Mouse (Mus musculus) midbrain, embryonic 13.5 days (tissue): ENCODE results near the gene Gm20509. TPM values are rescaled to one million over a fixed set of nuclear protein-coding genes. Genes with fewer than 3 reads are reported as not detected.
"Not testable (repeated sequence)": the region's sequence is repeated elsewhere in the genome, so short reads cannot be mapped to it uniquely, and the experiment has no call there.

Experiments
- ATAC-seq: fragments of 200-750 bp; cut with Nextera tagmentation; 2 replicates; pipeline ENCODE4 v1.8.0; 2017; ENCODE audit warnings: mild to moderate bottlenecking, moderate TSS enrichment, moderate library complexity
- H3K27ac ChIP-seq: fragments of 300-500 bp; sonication (generic); 2 replicates; pipeline ENCODE4 v1.5.1; 2015; ENCODE audit warnings: inconsistent platforms, mild to moderate bottlenecking, moderate library complexity
- H3K27me3 ChIP-seq: fragments of 300-500 bp; sonication (generic); 2 replicates; pipeline ENCODE4 v1.6.1; 2015; ENCODE audit warnings: mild to moderate bottlenecking, inconsistent platforms
- H3K36me3 ChIP-seq: fragments of 300-500 bp; sonication (generic); 2 replicates; pipeline ENCODE4 v1.6.1; 2015; ENCODE audit warnings: mild to moderate bottlenecking, inconsistent platforms
- H3K4me1 ChIP-seq: fragments of 300-500 bp; sonication (generic); replicated peaks from 2 replicates; pipeline ENCODE4 v1.6.1; 2015; ENCODE audit warnings: inconsistent platforms
- H3K4me2 ChIP-seq: fragments of 300-500 bp; sonication (generic); replicated peaks from 2 replicates; pipeline ENCODE4 v1.6.1; 2015; ENCODE audit warnings: moderate library complexity, mild to moderate bottlenecking, inconsistent platforms
- H3K4me3 ChIP-seq: fragments of 300-500 bp; sonication (generic); replicated peaks from 2 replicates; pipeline ENCODE4 v1.5.1; 2015; ENCODE audit warnings: mild to moderate bottlenecking, inconsistent platforms
- H3K9ac ChIP-seq: fragments of 300-500 bp; sonication (generic); replicated peaks from 2 replicates; pipeline ENCODE4 v1.6.1; 2015; ENCODE audit warnings: mild to moderate bottlenecking, inconsistent platforms
- H3K9me3 ChIP-seq: fragments of 300-500 bp; sonication (generic); 2 replicates; pipeline ENCODE4 v1.6.1; 2016; ENCODE audit warnings: mild to moderate bottlenecking, inconsistent platforms
- WGBS: fragments of 180-500 bp; shearing (Covaris S2); methylation state at CpG from one replicate; pipeline ENCODE4 v1.1.7; 2015; 5-methylcytosine and 5-hydroxymethylcytosine counted together
- polyA plus RNA-seq: library from polyadenylated mRNA; unstranded; fragments of >200 nt; fragmentation: Nextera tagmentation; extraction: Ambion mirVana; gene quantifications from 2 replicates; pipeline ENCODE4 v1.2.1, GENCODE M21; 2015

Gene Gm20509
- not detected in 2 replicates for polyA plus RNA-seq

DNA sequence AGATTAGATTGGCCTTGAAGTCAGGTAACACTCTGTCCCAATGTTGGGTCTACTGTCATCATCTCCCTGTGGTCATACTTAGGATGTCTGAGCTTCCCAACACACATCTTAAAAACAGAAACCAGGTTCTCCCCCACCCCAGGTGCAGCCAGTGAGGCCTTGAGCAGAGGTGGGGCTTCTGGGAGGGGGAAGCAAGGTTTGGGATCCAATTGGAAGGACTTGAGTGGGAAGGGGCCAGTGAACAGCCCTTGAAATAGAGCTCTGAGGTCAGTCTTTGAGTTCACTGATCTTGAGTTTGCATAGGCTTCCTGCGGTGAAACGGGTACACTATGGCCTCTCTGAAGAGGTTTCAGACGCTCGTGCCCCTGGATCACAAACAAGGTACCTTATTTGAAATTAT lies at the start of gene Gm20509:
TSS of gene Gm20509 (plus strand) at position 290 of the 400 bp plus-strand sequence.
- peak within 1 kb of the TSS; percentile 84 for H3K4me2 ChIP-seq
- peak within 1 kb of the TSS; percentile 65 for H3K9ac ChIP-seq
- peaks cover 53% of the 10 kb centered on the region for H3K27me3 ChIP-seq
- H3K9me3 ChIP-seq, result no peaks in the 10 kb centered on the region
- ATAC-seq, result no peak
- WGBS, result 93% methylated on average over 4 of the region's 4 CpGs
- H3K27ac ChIP-seq, result no peak within 1 kb of the TSS
- H3K4me3 ChIP-seq, result peak within 1 kb of the TSS; percentile 48
- no peaks in the 10 kb centered on the region for H3K36me3 ChIP-seq
- peaks cover 10% of the 10 kb centered on the region for H3K4me1 ChIP-seq

DNA sequence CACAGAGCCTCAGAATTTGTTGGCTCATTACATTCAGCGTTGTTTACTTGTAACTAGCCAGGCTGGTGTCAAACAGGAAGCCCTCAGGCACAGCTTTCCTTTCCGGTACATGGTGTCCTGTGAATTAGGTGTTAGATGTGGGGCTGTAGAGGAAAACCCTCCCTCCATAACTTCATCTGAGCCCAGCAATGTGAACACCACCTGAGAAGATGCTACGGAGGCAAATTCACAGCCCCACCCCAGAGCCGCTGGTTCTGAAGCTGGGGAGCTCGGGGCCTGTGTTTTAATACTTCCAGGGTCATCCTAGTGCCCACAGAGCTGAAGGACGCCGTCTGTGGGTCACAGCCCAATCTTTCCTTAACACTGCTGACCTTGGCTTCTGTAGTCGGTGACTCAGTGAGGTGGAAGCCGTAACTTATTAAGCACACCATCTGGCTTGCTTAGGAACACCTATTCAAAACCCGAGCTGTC lies 46.8 kb upstream of the Gm20509 start:
- Histone ChIP-seq H3K9me3 (no peaks in the 10 kb centered on the region), H3K27me3 (no peaks in the 10 kb centered on the region), H3K27ac (no peak overlapping the region), H3K36me3 (no peaks in the 10 kb centered on the region), H3K4me2 (no peak overlapping the region), H3K9ac (no peak overlapping the region), H3K4me1 (peaks cover 5% of the 10 kb centered on the region), H3K4me3 (no peak overlapping the region)
- ATAC-seq, result no peak
- WGBS, result 70% methylated on average over 10 of the region's 10 CpGs

DNA sequence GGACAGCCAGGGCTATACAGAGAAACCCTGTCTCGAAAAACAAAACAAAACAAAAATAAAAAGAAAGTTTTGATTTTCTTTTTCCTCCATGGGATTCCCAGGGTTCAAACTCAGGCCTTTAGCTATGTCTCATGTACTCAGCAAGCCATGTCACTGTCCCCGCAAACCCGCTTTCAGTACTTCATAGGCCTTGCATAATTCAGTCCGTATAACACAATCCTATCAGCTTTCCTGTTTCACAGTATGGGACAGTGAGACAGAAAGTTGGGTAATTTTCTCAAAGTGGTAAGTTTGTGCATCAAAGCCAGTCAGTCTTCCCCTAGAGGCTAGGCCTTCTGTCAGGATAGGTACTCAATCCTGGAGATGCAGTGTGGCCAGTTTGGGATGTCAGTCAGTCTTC lies 43.0 kb upstream of the Gm20509 start:
- WGBS, result 87% methylated on average over 4 of the region's 4 CpGs

DNA sequence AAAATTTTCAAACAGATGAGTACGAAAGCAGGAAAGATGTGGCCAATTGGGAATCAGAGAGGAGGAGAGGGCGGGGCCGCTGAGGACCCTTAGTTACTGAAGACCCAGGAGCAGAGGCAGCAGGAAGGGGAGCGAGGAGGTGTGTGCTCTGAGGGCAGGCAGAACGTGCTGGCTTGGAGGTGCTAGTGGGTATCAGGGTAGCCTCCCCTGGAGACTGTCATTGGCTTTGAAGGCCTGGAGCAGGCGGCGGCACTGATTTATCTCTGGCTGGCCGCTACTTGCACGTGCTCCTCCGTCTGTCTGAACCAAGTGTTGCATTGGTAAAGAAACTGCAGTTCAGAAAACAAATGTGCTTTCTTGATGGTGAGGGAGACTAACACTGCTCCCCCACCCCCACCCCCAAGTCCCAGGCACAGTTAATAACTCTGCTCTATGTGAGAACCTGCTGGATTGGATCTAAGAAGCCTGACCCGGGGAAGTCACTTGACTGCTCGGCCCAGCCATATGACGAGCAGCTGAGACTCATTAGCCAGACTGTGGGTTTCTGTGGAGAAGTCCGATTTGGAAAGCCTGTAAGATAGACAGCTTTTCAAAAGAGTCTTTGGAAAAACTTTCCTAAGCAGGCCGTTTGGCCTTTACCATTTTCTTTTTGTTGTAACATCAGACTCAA lies 38.5 kb upstream of the Gm20509 start:
- peaks cover 19% of the 10 kb centered on the region for H3K4me1 ChIP-seq
- no peak overlapping the region for H3K4me3 ChIP-seq
- H3K9me3 ChIP-seq, result no peaks in the 10 kb centered on the region
- no peaks in the 10 kb centered on the region for H3K36me3 ChIP-seq
- no peak for ATAC-seq
- H3K27me3 ChIP-seq, result no peaks in the 10 kb centered on the region
- H3K9ac ChIP-seq, result no peak overlapping the region
- H3K27ac ChIP-seq, result no peak overlapping the region
- 37% methylated on average over 15 of the region's 15 CpGs for WGBS
- peak overlapping the region; percentile 37 for H3K4me2 ChIP-seq

More for the DNA sequence above, 43.0 kb upstream of the Gm20509 start:
- H3K27me3 ChIP-seq, result no peaks in the 10 kb centered on the region
- peaks cover 8% of the 10 kb centered on the region for H3K4me1 ChIP-seq
- no peak overlapping the region for H3K4me2 ChIP-seq
- no peak overlapping the region for H3K4me3 ChIP-seq
- ATAC-seq, result no peak
- H3K9me3 ChIP-seq, result no peaks in the 10 kb centered on the region
- no peak overlapping the region for H3K9ac ChIP-seq
- no peaks in the 10 kb centered on the region for H3K36me3 ChIP-seq
- no peak overlapping the region for H3K27ac ChIP-seq

DNA sequence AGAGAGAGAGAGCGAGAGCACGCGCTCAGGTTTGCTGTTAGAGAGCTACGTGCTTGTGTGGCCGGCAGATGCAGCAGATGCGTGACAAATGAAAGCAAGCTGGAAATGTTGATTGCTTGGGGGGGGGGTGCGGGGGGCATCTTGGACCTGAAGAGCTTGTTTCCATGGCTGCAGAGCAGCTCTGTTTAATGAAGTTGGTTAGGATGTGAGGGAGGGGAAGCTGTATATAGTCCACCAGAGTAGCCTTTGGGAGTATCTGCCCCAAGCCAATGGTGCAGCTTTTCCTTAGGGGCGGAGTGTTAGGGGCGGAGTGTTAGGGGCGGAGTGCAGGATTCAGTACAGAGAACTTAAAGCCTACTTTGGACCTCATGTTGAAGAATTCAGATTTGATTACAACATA lies 35.2 kb upstream of the Gm20509 start:
- 0 out of 2 replicates have a peak overlapping the region, but pooled peaks have one; percentile 19 for H3K27ac ChIP-seq

DNA sequence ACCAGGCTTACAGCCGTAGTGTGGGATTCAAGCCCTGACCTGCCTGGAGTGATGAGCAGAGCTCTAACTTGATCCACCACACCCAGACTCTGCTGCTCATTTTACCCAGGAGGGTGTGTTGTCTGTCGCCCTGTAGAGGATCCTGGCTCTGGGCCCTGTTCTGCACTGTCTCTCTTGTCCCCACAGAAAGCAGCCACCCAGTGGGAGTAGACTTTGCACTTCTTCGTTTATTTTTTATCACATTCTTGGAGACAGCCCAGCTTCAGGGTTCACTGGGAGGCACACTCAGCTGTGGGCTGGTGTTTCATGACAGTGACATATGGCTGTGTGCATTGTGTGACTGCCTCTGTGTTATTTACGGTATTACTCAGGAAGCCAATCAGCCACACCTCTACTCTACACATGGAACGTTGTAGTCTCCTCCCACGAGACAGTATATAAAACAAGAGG lies 34.0 kb upstream of the Gm20509 start:
- Histone ChIP-seq H3K4me1 (peaks cover 19% of the 10 kb centered on the region), H3K36me3 (no peaks in the 10 kb centered on the region), H3K27ac (no peak overlapping the region), H3K4me2 (no peak overlapping the region), H3K9ac (no peak overlapping the region), H3K27me3 (no peaks in the 10 kb centered on the region), H3K9me3 (no peaks in the 10 kb centered on the region), H3K4me3 (no peak overlapping the region)
- no peak for ATAC-seq
- WGBS, result 78% methylated on average over 6 of the region's 6 CpGs

More for the DNA sequence above, 35.2 kb upstream of the Gm20509 start:
- Histone ChIP-seq H3K27me3 (no peaks in the 10 kb centered on the region), H3K4me1 (peaks cover 19% of the 10 kb centered on the region), H3K4me2 (peak overlapping the region; percentile 12; the same call in 1 of the 2 replicates), H3K36me3 (no peaks in the 10 kb centered on the region), H3K4me3 (no peak overlapping the region), H3K9ac (0 out of 2 replicates have a peak overlapping the region, but pooled peaks have one; percentile 4), H3K9me3 (no peaks in the 10 kb centered on the region)
- peak; percentile 73 for ATAC-seq
- WGBS, result 27% methylated on average over 10 of the region's 10 CpGs

DNA sequence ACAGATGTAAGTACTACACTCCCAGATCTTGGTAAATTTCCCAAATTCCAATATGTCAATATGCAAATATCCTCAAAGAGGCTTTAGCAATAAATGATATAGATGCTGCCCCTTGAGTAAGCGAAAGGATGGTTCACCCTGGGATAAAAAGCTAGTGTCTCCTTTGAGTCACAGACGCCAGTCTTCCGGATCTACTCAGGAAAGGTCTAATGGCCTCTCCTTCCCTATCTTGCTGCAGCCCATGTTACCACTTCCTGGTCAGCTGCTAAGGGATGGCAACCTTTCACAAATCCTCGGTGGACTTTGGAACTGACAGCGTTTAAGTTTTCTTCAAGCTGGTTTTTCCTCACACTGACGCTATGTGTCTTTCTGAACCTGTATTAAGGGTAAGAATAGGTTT lies 33.6 kb upstream of the Gm20509 start:
- Histone ChIP-seq H3K27me3 (no peaks in the 10 kb centered on the region), H3K27ac (no peak overlapping the region), H3K4me1 (peaks cover 14% of the 10 kb centered on the region), H3K9ac (no peak overlapping the region), H3K36me3 (no peaks in the 10 kb centered on the region), H3K4me3 (no peak overlapping the region), H3K4me2 (no peak overlapping the region), H3K9me3 (no peaks in the 10 kb centered on the region)
- 90% methylated on average over 6 of the region's 6 CpGs for WGBS
- ATAC-seq, result no peak

DNA sequence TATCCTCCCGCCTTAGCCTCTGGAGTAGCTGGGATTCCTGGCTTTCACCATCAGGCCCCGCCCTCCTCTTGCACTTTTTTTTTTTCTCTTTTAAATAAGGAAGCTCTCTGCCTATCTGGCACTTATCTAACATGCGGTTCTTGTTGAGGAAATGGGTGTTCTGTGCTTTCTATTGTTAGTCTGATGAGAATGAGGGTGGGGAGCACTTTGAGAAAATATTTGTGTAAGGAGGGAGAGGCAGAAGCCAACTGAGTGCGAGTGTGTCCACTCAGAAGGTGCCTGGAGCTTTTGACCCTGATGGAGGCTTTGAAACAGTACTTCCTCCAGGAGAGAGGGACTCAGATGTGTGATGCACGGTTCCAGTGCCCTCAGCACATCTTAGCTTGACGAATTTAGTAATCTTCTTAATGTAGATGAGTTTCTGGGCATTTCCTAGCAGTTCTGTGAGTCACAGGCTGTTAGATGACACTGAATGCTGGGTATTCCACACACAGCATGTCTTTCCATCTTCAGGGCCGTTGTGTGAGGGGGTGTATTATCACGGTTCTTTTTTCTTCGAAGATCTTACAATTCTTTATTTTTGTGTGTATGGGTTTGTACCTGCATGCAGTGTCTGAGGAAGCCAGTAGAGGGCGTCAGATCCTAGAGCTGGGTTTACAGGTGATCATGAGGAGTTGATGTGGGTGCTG lies 31.2 kb upstream of the Gm20509 start:
- no peak for ATAC-seq
- no peak overlapping the region for H3K27ac ChIP-seq
- no peak overlapping the region for H3K4me3 ChIP-seq
- no peak overlapping the region for H3K4me2 ChIP-seq
- no peaks in the 10 kb centered on the region for H3K9me3 ChIP-seq
- peaks cover 11% of the 10 kb centered on the region for H3K4me1 ChIP-seq
- no peaks in the 10 kb centered on the region for H3K27me3 ChIP-seq
- no peaks in the 10 kb centered on the region for H3K36me3 ChIP-seq
- WGBS, result 73% methylated on average over 10 of the region's 10 CpGs
- no peak overlapping the region for H3K9ac ChIP-seq

DNA sequence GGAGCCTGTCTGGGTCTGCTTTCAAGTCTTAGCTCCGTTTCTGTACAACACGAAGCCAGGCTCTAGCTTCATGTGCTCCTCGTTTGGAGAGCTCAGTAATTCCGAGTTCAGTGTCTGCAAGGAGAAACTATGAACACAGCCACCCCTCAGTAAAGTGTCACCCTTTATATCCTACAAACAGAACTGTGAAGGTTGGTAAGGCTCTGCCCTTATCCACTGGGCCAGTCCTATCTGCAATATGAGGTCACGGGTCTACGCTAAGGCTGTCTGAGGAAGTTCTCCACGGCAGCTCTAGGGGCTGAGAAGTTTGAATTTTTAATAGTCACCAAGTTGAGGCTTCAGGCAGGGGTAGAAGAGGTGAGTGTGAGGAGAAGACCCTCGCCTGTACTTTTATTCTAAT lies 29.8 kb upstream of the Gm20509 start:
- H3K4me3 ChIP-seq, result no peak overlapping the region
- H3K4me2 ChIP-seq, result no peak overlapping the region
- ATAC-seq, result no peak
- no peaks in the 10 kb centered on the region for H3K9me3 ChIP-seq
- H3K36me3 ChIP-seq, result no peaks in the 10 kb centered on the region
- no peak overlapping the region for H3K27ac ChIP-seq
- H3K9ac ChIP-seq, result no peak overlapping the region
- no peaks in the 10 kb centered on the region for H3K27me3 ChIP-seq
- peaks cover 5% of the 10 kb centered on the region for H3K4me1 ChIP-seq
- WGBS, result 81% methylated on average over 8 of the region's 8 CpGs

DNA sequence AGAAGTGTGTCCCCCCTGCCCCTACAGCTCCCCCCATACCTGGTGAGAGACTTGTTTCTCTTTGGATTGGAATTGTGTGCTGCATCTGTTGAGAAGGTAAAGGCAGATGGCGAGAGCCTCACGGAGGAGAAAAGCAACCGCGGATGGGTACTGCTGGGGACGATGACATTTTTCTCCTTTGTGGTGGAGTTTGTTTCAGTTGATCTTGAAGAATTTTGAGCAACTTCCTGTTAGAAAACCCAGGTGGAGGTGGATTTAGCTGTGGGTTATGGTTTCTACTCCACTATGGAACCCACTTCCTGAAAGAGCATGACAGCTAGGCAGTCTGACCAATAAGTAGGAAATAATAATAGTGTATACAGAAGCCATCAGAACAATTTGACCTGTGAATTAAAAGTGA lies 29.1 kb upstream of the Gm20509 start:
- no peaks in the 10 kb centered on the region for H3K27me3 ChIP-seq
- H3K9me3 ChIP-seq, result no peaks in the 10 kb centered on the region
- H3K9ac ChIP-seq, result no peak overlapping the region
- no peak overlapping the region for H3K27ac ChIP-seq
- H3K4me1 ChIP-seq, result no peaks in the 10 kb centered on the region
- no peaks in the 10 kb centered on the region for H3K36me3 ChIP-seq
- no peak overlapping the region for H3K4me2 ChIP-seq
- 91% methylated on average over 5 of the region's 5 CpGs for WGBS
- H3K4me3 ChIP-seq, result no peak overlapping the region
- no peak for ATAC-seq

DNA sequence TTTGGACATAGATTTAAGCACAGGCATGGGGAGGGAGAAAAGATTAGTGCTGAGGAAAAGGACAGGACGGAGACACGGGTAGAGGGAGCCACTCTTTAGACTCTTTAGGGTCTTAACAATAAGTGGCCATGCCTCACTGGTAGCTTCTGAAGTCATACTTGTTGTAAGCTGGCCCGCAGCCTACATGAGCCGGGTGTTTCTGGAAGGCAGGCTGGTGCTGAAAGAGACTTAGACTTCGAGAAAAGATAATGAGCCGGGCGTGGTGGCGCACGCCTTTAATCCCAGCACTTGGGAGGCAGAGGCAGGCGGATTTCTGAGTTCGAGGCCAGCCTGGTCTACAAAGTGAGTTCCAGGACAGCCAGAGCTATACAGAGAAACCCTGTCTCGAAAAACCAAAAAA lies 22.9 kb upstream of the Gm20509 start:
- H3K4me3 ChIP-seq, H3K4me1 ChIP-seq, H3K9ac ChIP-seq, H3K9me3 ChIP-seq, H3K4me2 ChIP-seq, H3K27ac ChIP-seq, ATAC-seq, H3K27me3 ChIP-seq, H3K36me3 ChIP-seq: not testable (repeated sequence)
- WGBS, result 80% methylated on average over 11 of the region's 12 CpGs

DNA sequence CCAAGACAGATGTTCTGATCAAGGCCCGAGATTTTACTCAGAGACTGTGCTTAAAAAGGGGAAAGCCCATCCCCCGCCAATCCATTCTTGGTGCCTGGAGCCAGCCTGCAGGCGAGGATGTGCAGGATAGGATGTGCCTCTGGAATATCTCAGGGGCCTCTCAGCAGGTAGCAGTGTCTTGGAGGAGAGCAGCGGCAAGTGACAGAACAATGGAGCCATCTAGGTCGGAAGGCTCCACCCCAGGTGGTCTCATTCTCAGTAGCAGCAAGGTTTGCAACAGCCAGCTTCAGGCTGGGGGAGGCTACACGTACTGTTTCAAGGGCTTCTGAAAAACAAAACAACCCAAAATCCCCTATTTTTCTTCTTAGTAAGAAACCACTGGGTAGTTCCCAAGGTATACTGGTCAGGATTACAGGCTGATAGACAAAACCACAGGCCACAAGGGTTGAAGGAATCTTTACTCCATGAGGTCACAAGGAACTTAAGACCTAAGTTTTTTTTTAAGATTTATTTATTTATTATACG lies 22.4 kb upstream of the Gm20509 start:
- H3K9me3 ChIP-seq, result no peaks in the 10 kb centered on the region
- no peaks in the 10 kb centered on the region for H3K4me1 ChIP-seq
- 37% methylated on average over 7 of the region's 7 CpGs for whole genome bisulfite sequencing
- no peak overlapping the region for H3K4me2 ChIP-seq
- H3K4me3 ChIP-seq, result no peak overlapping the region
- H3K36me3 ChIP-seq, result no peaks in the 10 kb centered on the region
- no peak overlapping the region for H3K9ac ChIP-seq
- no peak for ATAC-seq
- no peaks in the 10 kb centered on the region for H3K27me3 ChIP-seq
- no peak overlapping the region for H3K27ac ChIP-seq
